15 mouse cellular contexts compared by ENCODE assay signal in genomic region chr6:146514531-146514948, GRCm38 (mm10). TPM values are rescaled to one million over a fixed set of nuclear protein-coding genes. Genes with fewer than 3 reads are reported as not detected.
A peak's percentile ranks its signal among the peaks of the same experiment; 100 is the strongest.
DNase-seq lines count a peak whose midpoint lies in the region; ATAC-seq and TF ChIP-seq lines count a peak whose summit lies in the region.
"Had no signal": no experiment of that assay in that cellular context is flagged by ENCODE, and none has a peak within 500 bp of the region (broad histone marks: within the 10 kb centered on the region; RNA-seq: fewer than 3 reads in every experiment).

No protein-coding gene starts in this region.

- no peak overlapping the region for H3K27ac ChIP-seq in lung, postnatal 0 days (ENCODE audit: low read length)
- H3K27ac ChIP-seq in bone marrow, adult 2 months (ENCODE audit: control insufficient read depth, insufficient read depth, low read depth, low read length, poor library complexity) = peak overlapping the region; percentile 77
- peak overlapping the region; percentile 22; the same call in 1 of the 2 replicates for H3K27ac ChIP-seq in heart, postnatal 0 days (ENCODE audit: low read depth)
- H3K27ac ChIP-seq in hindbrain, embryonic 11.5 days (ENCODE audit: low read depth, low read length) = no peak overlapping the region
- H3K27ac ChIP-seq: embryonic facial prominence, embryonic 15.5 days; hindbrain, embryonic 12.5 days; stomach, embryonic 15.5 days had no signal

- TF ChIP-seq POLR2A in bone marrow, adult 2 months (IDR thresholded peaks at IDR 0.05; ENCODE audit: borderline replicate concordance, control insufficient read depth, low read depth, low read length) = no peak

- H3K9ac ChIP-seq in lung, postnatal 0 days (replicated peaks; ENCODE audit: low read depth) = no peak overlapping the region
- H3K9ac ChIP-seq in heart, postnatal 0 days (replicated peaks; ENCODE audit: low read depth, low read length) = no peak overlapping the region
- no peak overlapping the region for H3K9ac ChIP-seq in hindbrain, embryonic 11.5 days (ENCODE audit: low read depth, low read length)
- H3K9ac ChIP-seq: embryonic facial prominence, embryonic 15.5 days; hindbrain, embryonic 12.5 days; stomach, embryonic 15.5 days had no signal

- no peaks in the 10 kb centered on the region for H3K27me3 ChIP-seq in lung, postnatal 0 days (replicated peaks; ENCODE audit: insufficient read depth, low read length)
- H3K27me3 ChIP-seq in heart, postnatal 0 days (ENCODE audit: control insufficient read depth, insufficient read depth, low read length) = no peaks in the 10 kb centered on the region
- H3K27me3 ChIP-seq in hindbrain, embryonic 11.5 days (ENCODE audit: control insufficient read depth, insufficient read depth, low read length) = no peaks in the 10 kb centered on the region
- H3K27me3 ChIP-seq: embryonic facial prominence, embryonic 15.5 days; hindbrain, embryonic 12.5 days; stomach, embryonic 15.5 days had no signal

- no peaks in the 10 kb centered on the region for H3K36me3 ChIP-seq in lung, postnatal 0 days (ENCODE audit: insufficient read depth, low read length)
- H3K36me3 ChIP-seq in heart, postnatal 0 days (replicated peaks; ENCODE audit: control insufficient read depth, insufficient read depth, low read length) = no peaks in the 10 kb centered on the region
- no peaks in the 10 kb centered on the region for H3K36me3 ChIP-seq in hindbrain, embryonic 11.5 days (ENCODE audit: control insufficient read depth, insufficient read depth, low read length)
- H3K36me3 ChIP-seq: embryonic facial prominence, embryonic 15.5 days; hindbrain, embryonic 12.5 days; stomach, embryonic 15.5 days had no signal

- TF ChIP-seq EP300 in lung, postnatal 0 days (IDR thresholded peaks at IDR 0.05) = no peak
- TF ChIP-seq EP300 in heart, postnatal 0 days (IDR thresholded peaks at IDR 0.05; ENCODE audit: low read depth) = no peak

- no peak for TF ChIP-seq CTCF in lung, postnatal 0 days (IDR thresholded peaks at IDR 0.05)
- no peak for TF ChIP-seq CTCF in bone marrow, adult 2 months (IDR thresholded peaks at IDR 0.05; ENCODE audit: control insufficient read depth, insufficient read depth, low read length)
- TF ChIP-seq CTCF in heart, postnatal 0 days (IDR thresholded peaks at IDR 0.05; ENCODE audit: low read depth) = no peak

- H3K4me1 ChIP-seq in lung, postnatal 0 days (ENCODE audit: insufficient read depth, low read depth, low read length) = no peaks in the 10 kb centered on the region
- no peaks in the 10 kb centered on the region; the same call in 1 of the 2 replicates for H3K4me1 ChIP-seq in bone marrow, adult 2 months (ENCODE audit: control insufficient read depth, insufficient read depth, low read length)
- peaks cover 11% of the 10 kb centered on the region for H3K4me1 ChIP-seq in heart, postnatal 0 days (ENCODE audit: control insufficient read depth, insufficient read depth)
- no peaks in the 10 kb centered on the region for H3K4me1 ChIP-seq in hindbrain, embryonic 11.5 days (replicated peaks; ENCODE audit: control insufficient read depth, insufficient read depth, low read length)
- H3K4me1 ChIP-seq: embryonic facial prominence, embryonic 15.5 days; hindbrain, embryonic 12.5 days; stomach, embryonic 15.5 days had no signal

- WGBS in lung, postnatal 0 days = 43% methylated on average over 7 of the region's 7 CpGs
- WGBS in bone marrow, adult 2 months = 38% methylated on average over 7 of the region's 7 CpGs
- WGBS in heart, postnatal 0 days = 37% methylated on average over 7 of the region's 7 CpGs
- WGBS in hindbrain, embryonic 11.5 days = 51% methylated on average over 7 of the region's 7 CpGs

- no peak overlapping the region for H3K4me3 ChIP-seq in lung, postnatal 0 days (ENCODE audit: low read depth, low read length)
- H3K4me3 ChIP-seq in bone marrow, adult 2 months (replicated peaks; ENCODE audit: control insufficient read depth, low read depth, low read length) = no peak overlapping the region
- H3K4me3 ChIP-seq in heart, postnatal 0 days (ENCODE audit: low read depth, low read length) = no peak overlapping the region
- H3K4me3 ChIP-seq in hindbrain, embryonic 11.5 days (ENCODE audit: low read depth, low read length) = no peak overlapping the region
- H3K4me3 ChIP-seq: embryonic facial prominence, embryonic 15.5 days; hindbrain, embryonic 12.5 days; myocyte; stomach, embryonic 15.5 days had no signal

- H3K9me3 ChIP-seq in lung, postnatal 0 days (ENCODE audit: low read length) = no peaks in the 10 kb centered on the region
- no peaks in the 10 kb centered on the region for H3K9me3 ChIP-seq in heart, postnatal 0 days (replicated peaks; ENCODE audit: control insufficient read depth, low read length)
- no peaks in the 10 kb centered on the region for H3K9me3 ChIP-seq in hindbrain, embryonic 11.5 days (ENCODE audit: control insufficient read depth, low read length)
- H3K9me3 ChIP-seq: embryonic facial prominence, embryonic 15.5 days; hindbrain, embryonic 12.5 days; stomach, embryonic 15.5 days had no signal

- ATAC-seq in lung, postnatal 0 days = peak; percentile 40; the same call in 1 of the 2 replicates
- peak; percentile 34; the same call in 1 of the 2 replicates for ATAC-seq in heart, postnatal 0 days (ENCODE audit: insufficient read depth, low read depth)
- no peak for ATAC-seq in hindbrain, embryonic 11.5 days (ENCODE audit: low FRiP score)

- no peak overlapping the region for H3K4me2 ChIP-seq in lung, postnatal 0 days (replicated peaks; ENCODE audit: low read depth, low read length)
- no peak overlapping the region for H3K4me2 ChIP-seq in heart, postnatal 0 days (ENCODE audit: low read depth, low read length)
- H3K4me2 ChIP-seq in hindbrain, embryonic 11.5 days (replicated peaks; ENCODE audit: low read depth, low read length) = no peak overlapping the region
- H3K4me2 ChIP-seq: embryonic facial prominence, embryonic 15.5 days; hindbrain, embryonic 12.5 days; stomach, embryonic 15.5 days had no signal

- DNase-seq in lung, postnatal 0 days (ENCODE audit: low spot score) = peak; percentile 37
- no peak for DNase-seq in lung, adult 18-20 months
- DNase-seq in heart, postnatal 0 days (ENCODE audit: low spot score) = peak; percentile 28
- peak; percentile 66 to 71 for DNase-seq in thymus, postnatal 10 days (ENCODE audit: low spot score in 2 of 2)
- DNase-seq in yolk sac, embryonic 10.5 days (ENCODE audit: low spot score) = no peak
- no peak for DNase-seq in cerebellum, postnatal 25 days
- DNase-seq in hindbrain, embryonic 11.5 days (ENCODE audit: low spot score) = no peak
- DNase-seq: adrenal gland, postnatal 25 days; cerebellum, adult 9-10 months; kidney, postnatal 10 days had no signal

RNA-seq across cellular contexts. Expression of gene Itpr2, which starts 12.5 kb away (rescaled TPM):
- 15.7 and 23.2 TPM in 2 replicates for polyA plus RNA-seq in lung, postnatal 0 days (2015; fragmentation: Nextera tagmentation; extraction: Ambion mirVana)
- polyA plus RNA-seq in bone marrow, adult 2 months (2011; ENCODE audit: insufficient read depth, insufficient read length, low replicate concordance, missing spikeins) = 8.8 and 22.5 TPM in 2 replicates
- total RNA-seq in heart, postnatal 0 days (2014; rRNA removed; ENCODE audit: low replicate concordance) = 51.4 and 59.5 TPM in 2 replicates
- 24.2 and 26.5 TPM in 2 replicates for polyA plus RNA-seq in heart, postnatal 0 days (2015; fragmentation: Nextera tagmentation; extraction: Ambion mirVana)
- 4.2 and 5.9 TPM in 2 replicates for polyA plus RNA-seq in hindbrain, embryonic 11.5 days (2014; fragmentation: Nextera tagmentation; extraction: Ambion mirVana)

Comparison
In these comparisons a context has a peak if more than half of its experiments do, and no peak if none do; other contexts are left out.
1. DNase-seq: peak in lung, postnatal 0 days (single experiment), heart, postnatal 0 days (single experiment) and thymus, postnatal 10 days (2 of 2); none in lung, adult 18-20 months (0 of 2), yolk sac, embryonic 10.5 days (single experiment), cerebellum, postnatal 25 days (0 of 2) and hindbrain, embryonic 11.5 days (single experiment).
2. H3K27ac ChIP-seq: peak in bone marrow, adult 2 months (single experiment) and heart, postnatal 0 days (single experiment); none in lung, postnatal 0 days (single experiment) and hindbrain, embryonic 11.5 days (single experiment).